Mouse (Mus musculus) neural tube, embryonic 14.5 days (tissue): ENCODE data around the gene Gm28308. TPM values are rescaled to one million over a fixed set of nuclear protein-coding genes. Genes with fewer than 3 reads are reported as not detected.

Experiments used
- ATAC-seq: fragments of 200-750 bp; cut with Nextera tagmentation; 2 replicates; pipeline ENCODE4 v1.8.0; 2017; ENCODE audit warnings: low read depth, mild to moderate bottlenecking, moderate TSS enrichment, moderate library complexity
- H3K27ac ChIP-seq: fragments of 300-500 bp; sonication (generic); 2 replicates; pipeline ENCODE4 v1.5.1; 2014; ENCODE audit warnings: low read depth, mild to moderate bottlenecking, control low read depth, low read length, moderate library complexity, mixed read lengths
- H3K27me3 ChIP-seq: fragments of 300-500 bp; sonication (generic); 2 replicates; pipeline ENCODE4 v1.6.1; 2014; ENCODE audit warnings: low read length; ENCODE audit not compliant: control insufficient read depth, insufficient read depth
- H3K36me3 ChIP-seq: fragments of 300-500 bp; sonication (generic); 2 replicates; pipeline ENCODE4 v1.6.1; 2014; ENCODE audit warnings: low read length, mixed read lengths; ENCODE audit not compliant: control insufficient read depth, insufficient read depth
- H3K4me1 ChIP-seq: fragments of 300-500 bp; sonication (generic); 2 replicates; pipeline ENCODE4 v1.6.1; 2014; ENCODE audit warnings: low read length; ENCODE audit not compliant: control insufficient read depth, insufficient read depth
- H3K4me2 ChIP-seq: fragments of 300-500 bp; sonication (generic); 2 replicates; pipeline ENCODE4 v1.6.1; 2014; ENCODE audit warnings: mild to moderate bottlenecking, low read depth, low read length, control low read depth
- H3K4me3 ChIP-seq: fragments of 300-500 bp; sonication (generic); 2 replicates; pipeline ENCODE4 v1.5.1; 2014; ENCODE audit warnings: low read depth, low read length, control low read depth, mixed read lengths
- H3K9ac ChIP-seq: fragments of 300-500 bp; sonication (generic); replicated peaks from 2 replicates; pipeline ENCODE4 v1.6.1; 2014; ENCODE audit warnings: low read depth, mild to moderate bottlenecking, control low read depth, low read length, mixed read lengths
- H3K9me3 ChIP-seq: fragments of 300-500 bp; sonication (generic); 2 replicates; pipeline ENCODE4 v1.6.1; 2016; ENCODE audit warnings: low read length; ENCODE audit not compliant: control insufficient read depth
- WGBS: fragments of 180-500 bp; shearing (Covaris S2); extraction: QIAGEN DNeasy Blood & Tissue Kit; methylation state at CpG from one replicate; pipeline ENCODE4 v1.1.7; 2014; 5-methylcytosine and 5-hydroxymethylcytosine counted together
- polyA plus RNA-seq: library from polyadenylated mRNA; unstranded; fragments of >200 nt; fragmentation: Nextera tagmentation; extraction: Ambion mirVana; gene quantifications from 2 replicates; pipeline ENCODE4 v1.2.1, GENCODE M21; 2014

The Gm28308 gene
- polyA plus RNA-seq, 1 experiment from 2014 or later, result 4.2 TPM

GRCm38 (mm10) chr6:52223939-52224760 is 11.0 kb upstream of the Gm28308 start:
- WGBS, result 2% methylated on average over 24 of the region's 24 CpGs
- Histone ChIP-seq H3K27ac (peak overlapping the region; percentile 99), H3K36me3 (no peaks in the 10 kb centered on the region), H3K27me3 (no peaks in the 10 kb centered on the region), H3K4me1 (peaks cover 26% of the 10 kb centered on the region), H3K9me3 (no peaks in the 10 kb centered on the region), H3K4me3 (peak overlapping the region; percentile 88), H3K9ac (peak overlapping the region; percentile 98), H3K4me2 (peak overlapping the region; percentile 99)
- no peak for ATAC-seq

- Histone ChIP-seq H3K27ac (peak overlapping the region; percentile 99), H3K4me3 (peak overlapping the region; percentile 88), H3K36me3 (no peaks in the 10 kb centered on the region), H3K27me3 (no peaks in the 10 kb centered on the region), H3K4me2 (peak overlapping the region; percentile 99), H3K9ac (peak overlapping the region; percentile 98), H3K9me3 (no peaks in the 10 kb centered on the region), H3K4me1 (peaks cover 30% of the 10 kb centered on the region)
- ATAC-seq, result no peak
- WGBS, result 6% methylated on average over 13 of the region's 13 CpGs
These were observed 9.6 kb upstream of the Gm28308 start for GRCm38 (mm10) chr6:52222729-52223128.

GRCm38 (mm10) chr6:52221993-52222685 is 9.0 kb upstream of the Gm28308 start:
- peak; percentile 3; the same call in 1 of the 2 replicates for ATAC-seq
- Histone ChIP-seq H3K36me3 (no peaks in the 10 kb centered on the region), H3K9ac (peak overlapping the region; percentile 98), H3K4me2 (peak overlapping the region; percentile 99), H3K4me3 (peak overlapping the region; percentile 88), H3K27me3 (no peaks in the 10 kb centered on the region), H3K27ac (peak overlapping the region; percentile 99), H3K9me3 (no peaks in the 10 kb centered on the region), H3K4me1 (peaks cover 28% of the 10 kb centered on the region)
- 2% methylated on average over 21 of the region's 21 CpGs for WGBS

DNA sequence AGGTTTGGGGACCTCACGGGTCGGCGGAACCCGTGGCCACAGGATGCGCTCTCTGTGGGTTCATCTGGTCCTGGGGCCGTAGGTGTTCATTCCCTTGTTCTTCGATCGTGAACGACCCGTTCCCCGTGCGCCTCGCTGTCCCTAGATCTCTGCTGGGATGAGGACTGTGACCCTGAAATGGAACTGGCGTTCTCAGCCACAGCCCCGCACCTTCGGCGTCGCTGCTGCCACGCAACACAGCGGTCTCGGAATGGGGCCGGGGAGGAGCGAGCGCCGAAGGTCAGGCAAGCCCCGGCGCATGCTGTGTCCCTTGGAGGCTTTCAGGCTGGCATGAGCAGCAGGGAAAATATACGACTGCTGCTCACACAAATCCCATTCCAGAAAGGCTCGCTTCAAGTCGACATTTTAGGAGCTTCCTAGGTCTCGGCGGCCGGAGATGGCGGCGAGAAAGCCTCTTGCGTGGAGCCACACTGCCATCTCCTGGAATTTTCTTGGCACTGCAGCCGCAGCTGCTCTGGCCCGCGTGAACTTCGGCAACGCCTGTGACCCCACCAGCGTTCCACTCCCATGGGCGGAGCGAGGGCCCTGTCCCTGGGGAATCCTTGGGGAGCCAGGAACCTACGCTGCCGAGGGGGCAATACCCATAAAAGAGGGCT is 8.3 kb upstream of the Gm28308 start, which contains the start of gene Hoxa7:
Hoxa7 (minus strand) TSS at position 518 of the 656 bp plus-strand sequence.
- Histone ChIP-seq H3K4me3 (peak within 1 kb of the TSS; percentile 88), H3K36me3 (no peaks in the 10 kb centered on the region), H3K4me1 (peaks cover 23% of the 10 kb centered on the region), H3K27ac (peak within 1 kb of the TSS; percentile 99), H3K27me3 (no peaks in the 10 kb centered on the region), H3K4me2 (peak within 1 kb of the TSS; percentile 99), H3K9me3 (no peaks in the 10 kb centered on the region), H3K9ac (peak within 1 kb of the TSS; percentile 98)
- under 1% methylated on average over 46 of the region's 46 CpGs for WGBS
- peak; percentile 20; the same call in 1 of the 2 replicates for ATAC-seq

DNA sequence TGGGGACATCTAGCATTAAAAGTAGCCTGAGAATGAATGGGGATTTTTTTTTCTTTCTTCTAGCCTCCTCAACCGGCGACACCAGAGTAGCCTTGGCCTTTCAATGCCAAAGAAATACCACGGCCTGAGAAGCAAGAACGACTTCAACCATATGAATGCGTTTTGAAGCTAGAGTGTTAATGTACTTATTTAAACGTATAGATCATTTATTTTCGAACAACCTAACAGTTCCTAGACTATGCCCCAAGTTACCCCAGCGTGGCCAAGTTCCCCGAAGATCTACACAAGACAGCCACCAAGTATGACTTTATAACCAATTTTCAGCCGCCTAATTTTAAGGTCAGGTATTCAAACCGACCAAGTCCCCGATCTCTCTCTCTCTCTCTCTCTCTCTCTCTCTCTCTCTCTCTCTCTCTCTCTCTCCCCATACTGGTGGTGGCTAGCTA is 7.7 kb upstream of the Gm28308 start:
- Histone ChIP-seq H3K4me1 (peaks cover 23% of the 10 kb centered on the region), H3K4me2 (peak overlapping the region; percentile 99), H3K9ac (peak overlapping the region; percentile 98), H3K9me3 (no peaks in the 10 kb centered on the region), H3K36me3 (no peaks in the 10 kb centered on the region), H3K27ac (peak overlapping the region; percentile 99), H3K4me3 (peak overlapping the region; percentile 88), H3K27me3 (no peaks in the 10 kb centered on the region)
- 5% methylated on average over 12 of the region's 12 CpGs for WGBS
- ATAC-seq, result no peak

DNA sequence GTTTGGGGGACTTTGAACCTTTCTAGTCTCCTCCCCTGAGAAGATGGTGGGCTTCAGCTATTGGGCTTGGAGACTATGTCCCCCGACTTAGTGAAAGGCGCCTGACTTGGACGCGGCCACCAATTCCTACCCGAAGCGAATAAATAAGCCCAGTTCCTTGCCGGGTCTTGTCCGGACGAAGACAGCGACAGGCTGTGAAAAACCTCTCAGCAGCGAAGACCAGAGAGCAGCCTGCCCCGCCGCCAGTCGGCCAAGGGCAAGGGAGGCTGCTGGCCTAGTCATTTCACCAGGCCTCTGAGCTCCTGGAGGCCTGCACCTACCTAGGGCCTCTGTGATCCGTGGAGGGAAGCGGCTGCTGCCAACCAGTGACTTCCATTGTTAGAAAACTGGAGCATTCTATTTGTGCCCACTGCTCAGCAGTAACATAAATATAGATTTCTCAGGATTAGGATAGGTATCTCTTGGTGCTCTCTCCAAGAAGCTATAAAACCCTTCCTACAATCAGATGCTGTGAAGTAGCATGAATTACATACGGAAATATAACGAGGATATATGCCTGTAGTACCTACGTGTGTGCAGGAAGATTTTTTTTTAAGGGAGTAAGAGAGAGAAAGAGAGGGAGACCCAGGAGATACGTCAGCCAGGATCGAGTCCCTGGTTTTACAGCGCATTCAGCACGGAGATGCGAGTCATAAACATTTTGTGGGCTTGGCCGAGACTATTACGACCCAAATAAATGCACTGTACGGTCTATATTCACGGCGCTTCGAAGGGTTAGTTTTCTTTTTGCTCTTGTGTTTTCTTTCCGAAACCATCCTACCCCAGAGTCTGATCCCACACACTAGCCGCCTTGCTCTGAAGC is 7.1 kb upstream of the Gm28308 start:
- H3K36me3 ChIP-seq, result no peaks in the 10 kb centered on the region
- peak overlapping the region; percentile 99 for H3K27ac ChIP-seq
- peaks cover 25% of the 10 kb centered on the region for H3K4me1 ChIP-seq
- no peaks in the 10 kb centered on the region for H3K9me3 ChIP-seq
- peak overlapping the region; percentile 99 for H3K4me2 ChIP-seq
- peak overlapping the region; percentile 88 for H3K4me3 ChIP-seq
- no peaks in the 10 kb centered on the region for H3K27me3 ChIP-seq
- WGBS, result 5% methylated on average over 32 of the region's 32 CpGs
- peak overlapping the region; percentile 98 for H3K9ac ChIP-seq
- ATAC-seq, result no peak

DNA sequence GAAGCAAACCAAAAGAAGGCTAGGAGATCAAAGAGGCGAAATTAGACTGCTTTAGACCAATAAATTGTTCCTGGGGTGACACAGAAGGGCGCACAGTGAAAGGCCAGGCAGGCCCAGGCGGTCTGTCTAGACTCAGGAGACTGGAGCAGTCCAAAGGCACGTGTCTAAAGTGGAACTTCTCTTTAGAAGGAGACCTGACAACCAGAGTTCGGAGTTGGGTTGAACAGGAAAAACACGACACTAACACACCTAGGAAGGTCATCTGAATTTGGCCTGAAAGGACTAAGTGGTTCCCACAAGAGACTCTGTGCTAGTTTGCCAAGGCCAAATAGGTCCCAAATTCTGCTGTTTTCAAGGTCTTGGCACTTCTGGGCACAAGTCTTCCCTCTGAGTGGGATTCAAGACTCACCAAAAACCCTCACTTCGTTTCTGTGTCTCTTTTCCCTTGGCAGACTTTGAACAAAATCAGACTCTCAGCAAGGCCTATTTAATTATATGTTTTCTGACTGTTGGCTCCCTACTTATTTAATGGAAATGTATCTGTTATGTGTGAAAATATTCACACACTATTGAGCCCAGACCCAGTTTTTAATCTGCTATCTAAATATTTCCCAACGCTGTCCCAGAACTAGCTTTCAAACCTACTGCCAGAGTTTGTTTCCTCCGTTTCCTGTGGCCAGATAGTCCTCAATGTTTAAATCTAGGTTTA is 6.2 kb upstream of the Gm28308 start:
- no peaks in the 10 kb centered on the region for H3K36me3 ChIP-seq
- peaks cover 33% of the 10 kb centered on the region for H3K4me1 ChIP-seq
- H3K4me3 ChIP-seq, result peak overlapping the region; percentile 88
- ATAC-seq, result no peak
- H3K9me3 ChIP-seq, result no peaks in the 10 kb centered on the region
- H3K27ac ChIP-seq, result peak overlapping the region; percentile 99
- H3K9ac ChIP-seq, result peak overlapping the region; percentile 98
- WGBS, result 13% methylated on average over 9 of the region's 9 CpGs
- no peaks in the 10 kb centered on the region for H3K27me3 ChIP-seq
- peak overlapping the region; percentile 99 for H3K4me2 ChIP-seq
